Mouse (Mus musculus) cerebellum, adult 11-12 months (tissue): ENCODE measurements around the gene Olfr173.

Source experiments
- DNase-seq: peaks from one replicate; pipeline ENCODE4 v3.0.0; 2022

The Olfr173 gene

GRCm38 (mm10) chr16:58800168-58800567 is at the start of gene Olfr173:
Gene Olfr173, minus strand, starts transcription at chr16:58800268.
- no peak for DNase-seq

DNA sequence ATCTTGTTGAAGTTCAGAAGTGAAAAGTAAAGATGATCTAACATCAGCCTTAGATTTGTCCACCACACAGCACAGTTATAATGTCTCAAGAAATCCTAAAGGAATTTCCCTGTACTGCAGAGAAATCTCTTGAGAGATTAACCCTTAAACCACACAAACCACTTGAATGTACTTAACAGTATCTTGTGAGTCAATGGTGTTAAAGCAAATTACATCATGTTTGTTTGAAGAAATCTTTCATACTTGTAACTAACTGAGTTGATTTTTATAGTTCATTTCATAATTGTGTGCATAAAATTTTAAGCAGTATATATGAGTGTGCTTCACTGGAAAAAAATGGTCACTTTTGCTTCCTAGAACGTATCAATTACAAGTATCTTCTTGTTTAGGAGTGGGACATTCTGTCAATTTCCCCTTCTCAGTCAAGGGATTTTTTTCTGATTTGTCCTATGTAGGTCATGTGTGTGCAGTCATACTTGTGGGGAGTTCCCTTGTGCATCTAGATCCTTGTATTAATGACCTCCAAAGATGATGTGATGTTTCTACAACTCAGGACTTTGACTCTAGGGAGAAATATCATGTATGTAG is 26.8 kb upstream of the Olfr173 start, which contains the start of gene Olfr175-ps1:
TSS of gene Olfr175-ps1 (minus strand) at position 51 of the 588 bp plus-strand sequence.
- no peak for DNase-seq

DNA sequence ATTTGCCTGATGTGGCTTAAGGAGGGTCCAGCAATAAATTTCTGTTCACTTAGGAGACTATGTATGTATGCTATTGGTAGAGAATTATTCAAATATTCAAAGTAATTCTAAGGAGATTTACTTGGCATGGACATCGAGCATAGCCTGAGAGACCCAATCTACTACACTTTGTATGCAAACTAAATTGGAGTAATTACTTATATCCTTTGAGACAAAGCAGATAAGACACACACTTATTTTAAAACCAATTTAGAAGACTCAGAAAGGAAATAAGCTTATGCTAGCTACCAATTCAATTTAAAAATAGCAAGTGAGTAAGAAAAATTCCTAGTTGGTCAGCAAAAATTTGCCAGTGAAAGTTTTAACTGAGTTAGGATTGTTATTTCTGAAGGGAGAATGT is 37.0 kb downstream of the Olfr173 start, which contains the start of gene Olfr172:
TSS of gene Olfr172 (minus strand) at position 101 of the 400 bp plus-strand sequence.
- no peak for DNase-seq

GRCm38 (mm10) chr16:58756191-58756590 is 43.9 kb downstream of the Olfr173 start:
- DNase-seq = no peak

GRCm38 (mm10) chr16:58751314-58751713 is 48.8 kb downstream of the Olfr173 start:
- no peak for DNase-seq

DNA sequence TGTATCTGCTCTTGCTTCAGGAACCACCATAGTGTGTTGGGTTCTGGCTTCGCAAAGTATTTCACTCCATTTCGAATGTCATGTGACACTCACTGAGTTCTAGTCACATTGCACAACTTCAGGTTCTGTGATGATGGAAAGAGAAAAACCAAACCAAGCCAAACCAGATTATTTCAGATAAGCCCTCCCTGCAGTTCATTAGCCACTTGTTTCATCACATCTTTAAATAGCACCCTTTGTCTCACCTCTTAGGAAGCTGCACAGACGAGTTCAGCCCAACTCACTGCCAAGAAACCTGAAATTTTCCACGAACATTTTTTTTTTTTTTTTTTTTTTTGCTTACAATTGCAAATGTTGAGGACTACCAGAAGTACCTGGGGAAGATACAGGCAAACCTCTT is 53.4 kb downstream of the Olfr173 start:
- no peak for DNase-seq
